Mouse (Mus musculus) CH12.LX (cell line): ENCODE measurements around the gene Msi2. TPM values are rescaled to one million over a fixed set of nuclear protein-coding genes. Genes with fewer than 3 reads are reported as not detected.
A peak's percentile ranks its signal among the peaks of the same experiment; 100 is the strongest.

ENCODE experiments used
- DNase-seq: peaks from one replicate; pipeline ENCODE4 v3.0.0-alpha.2; 2013; ENCODE audit errors: extremely low read depth
- H3K27ac ChIP-seq: 2 replicates; pipeline ENCODE4 v1.5.1; 2012; ENCODE audit warnings: low read depth, mild to moderate bottlenecking, control low read depth, moderate library complexity; ENCODE audit not compliant: insufficient read depth
- H3K27me3 ChIP-seq: replicated peaks from 2 replicates; pipeline ENCODE3; 2012; ENCODE audit warnings: inconsistent platforms
- H3K36me3 ChIP-seq, 2 experiments: replicated peaks in 1 of 2; 2 replicates each; pipeline versions ENCODE3 to v1.6.1; 2012; ENCODE audit warnings: inconsistent platforms in 1 of 2, low read length in 1 of 2, mild to moderate bottlenecking in 1 of 2, mixed read lengths in 1 of 2, moderate library complexity in 1 of 2; ENCODE audit not compliant: control insufficient read depth in 1 of 2, insufficient read depth in 1 of 2
- H3K4me1 ChIP-seq, 2 experiments: 2 replicates each; pipeline ENCODE4 v1.6.1; 2012; ENCODE audit warnings: inconsistent platforms in 1 of 2, moderate library complexity in 1 of 2; ENCODE audit not compliant: insufficient read depth in 2 of 2, control insufficient read depth in 1 of 2
- H3K4me2 ChIP-seq: 2 replicates; pipeline ENCODE4 v1.6.1; 2012; ENCODE audit warnings: low read depth, mild to moderate bottlenecking, control low read depth; ENCODE audit not compliant: poor library complexity, insufficient read depth, severe bottlenecking
- H3K4me3 ChIP-seq, 3 experiments: fragments of 150-350 bp in 1 of 3; sonication (generic) in 1 of 3; replicated peaks in 1 of 3; 2 replicates each; pipeline versions ENCODE3 to v1.5.1; 2011 to 2012; ENCODE audit warnings: low read depth in 2 of 3, low read length in 2 of 3, mild to moderate bottlenecking in 2 of 3, moderate library complexity in 2 of 3, control low read depth in 1 of 3, improper control_type of control experiment in 1 of 3, inconsistent platforms in 1 of 3, mixed read lengths in 1 of 3; ENCODE audit not compliant: poor library complexity in 1 of 3
- H3K79me2 ChIP-seq: replicated peaks from 2 replicates; pipeline ENCODE4 v1.6.1; 2012; ENCODE audit warnings: mild to moderate bottlenecking, moderate library complexity; ENCODE audit not compliant: control insufficient read depth, poor library complexity, insufficient read depth, severe bottlenecking; ENCODE audit errors: extremely low read depth
- H3K9ac ChIP-seq: 2 replicates; pipeline ENCODE4 v1.6.1; 2012; ENCODE audit warnings: low read depth, mild to moderate bottlenecking, control low read depth, moderate library complexity; ENCODE audit not compliant: insufficient read depth
- H3K9me3 ChIP-seq: replicated peaks from 2 replicates; pipeline ENCODE3; 2012; ENCODE audit warnings: low read length, inconsistent platforms, mixed read lengths
- CHD2 ChIP-seq: IDR thresholded peaks from 2 replicates; pipeline ENCODE4 v1.6.1; 2011; ENCODE audit warnings: low read length, improper control_type of control experiment
- E2F4 ChIP-seq: IDR thresholded peaks from 2 replicates; pipeline ENCODE4 v1.6.1; 2011; ENCODE audit warnings: low read depth, low read length, improper control_type of control experiment; ENCODE audit not compliant: insufficient replicate concordance
- ETS1 ChIP-seq: conservative IDR thresholded peaks from 2 replicates; pipeline ENCODE4 v1.6.1; 2012; ENCODE audit warnings: low read depth, mild to moderate bottlenecking, inconsistent platforms, low read length, improper control_type of control experiment, moderate library complexity
- GABPA ChIP-seq: IDR thresholded peaks from 2 replicates; pipeline ENCODE4 v1.6.1; 2012; ENCODE audit warnings: low read depth, low read length, improper control_type of control experiment, inconsistent platforms; ENCODE audit not compliant: insufficient replicate concordance
- HCFC1 ChIP-seq: IDR thresholded peaks from 2 replicates; pipeline ENCODE4 v1.6.1; 2012; ENCODE audit warnings: low read depth, mild to moderate bottlenecking, inconsistent platforms, low read length, improper control_type of control experiment
- IRF4 ChIP-seq: IDR thresholded peaks from 2 replicates; pipeline ENCODE4 v1.6.1; 2014; ENCODE audit warnings: low read depth, mild to moderate bottlenecking, inconsistent platforms, low read length, improper control_type of control experiment
- JUND ChIP-seq: conservative IDR thresholded peaks from 2 replicates; pipeline ENCODE4 v1.6.1; 2011; ENCODE audit warnings: low read depth, low read length, improper control_type of control experiment
- KAT2A ChIP-seq: IDR thresholded peaks from 2 replicates; pipeline ENCODE4 v1.6.1; 2012; ENCODE audit warnings: low read length, improper control_type of control experiment, inconsistent platforms; ENCODE audit not compliant: insufficient replicate concordance
- MAFK ChIP-seq: IDR thresholded peaks from 2 replicates; pipeline ENCODE4 v1.6.1; 2011; ENCODE audit warnings: low read length, improper control_type of control experiment; ENCODE audit not compliant: insufficient replicate concordance
- MAX ChIP-seq: IDR thresholded peaks from 2 replicates; pipeline ENCODE4 v1.6.1; 2011; ENCODE audit warnings: low read length, improper control_type of control experiment
- MXI1 ChIP-seq: IDR thresholded peaks from 2 replicates; pipeline ENCODE4 v1.6.1; 2011; ENCODE audit warnings: mild to moderate bottlenecking, low read depth, low read length, improper control_type of control experiment
- RCOR1 ChIP-seq: conservative IDR thresholded peaks from 2 replicates; pipeline ENCODE4 v1.6.1; 2012; ENCODE audit warnings: low read depth, mild to moderate bottlenecking, inconsistent platforms, low read length, improper control_type of control experiment
- SIN3A ChIP-seq: IDR thresholded peaks from 2 replicates; pipeline ENCODE4 v1.6.1; 2012; ENCODE audit warnings: low read length, improper control_type of control experiment, inconsistent platforms
- UBTF ChIP-seq: IDR thresholded peaks from 2 replicates; pipeline ENCODE4 v1.6.1; 2012; ENCODE audit warnings: low read depth, mild to moderate bottlenecking, inconsistent platforms, low read length, improper control_type of control experiment, moderate library complexity
- ZC3H11A ChIP-seq: IDR thresholded peaks from 2 replicates; pipeline ENCODE4 v1.6.1; 2012; ENCODE audit warnings: low read depth, mild to moderate bottlenecking, inconsistent platforms, low read length, improper control_type of control experiment
- ZKSCAN1 ChIP-seq: IDR thresholded peaks from 2 replicates; pipeline ENCODE4 v1.6.1; 2012; ENCODE audit warnings: low read depth, inconsistent platforms, low read length, improper control_type of control experiment, borderline replicate concordance
- ZMIZ1 ChIP-seq: IDR thresholded peaks from 2 replicates; pipeline ENCODE4 v1.6.1; 2012; ENCODE audit warnings: low read depth, mild to moderate bottlenecking, inconsistent platforms, low read length, improper control_type of control experiment
- ZNF384 ChIP-seq: IDR thresholded peaks from 2 replicates; pipeline ENCODE4 v1.6.1; 2012; ENCODE audit warnings: low read depth, low read length, improper control_type of control experiment, inconsistent platforms
- dilution Hi-C: fragments of 300-500 bp; cut with MboI; formaldehyde crosslinking; loops from 2 replicates; pipeline ENCODE4 v1.14.3; 2020; ENCODE audit warnings: low sequenced_read_pairs; ENCODE audit not compliant: extremely low pct_unique_long_range_greater_than_20kb, extremely low pct_ligation_motif_present
- in situ Hi-C: fragments of 300-500 bp; cut with MboI; formaldehyde crosslinking; loops from 3 replicates; pipeline ENCODE4 v1.14.3; 2019; ENCODE audit warnings: low sequenced_read_pairs, low pct_ligation_motif_present, low pct_unique_long_range_greater_than_20kb, mixed read lengths
- polyA plus RNA-seq: library from polyadenylated mRNA; unstranded; fragments of >175 nt; gene quantifications from 2 replicates; pipeline ENCODE4 v1.2.1, GENCODE M21; 2012; ENCODE audit warnings: low read depth; ENCODE audit not compliant: insufficient read length
- total RNA-seq, 2 experiments: library from RNA; depleted of rRNA; stranded (reverse); fragments of 300-350 nt in 1 of 2; fragments of >200 nt in 1 of 2; gene quantifications; 2 replicates each; pipeline ENCODE4 v1.2.3; 2012 to 2014

The Msi2 gene
- total and polyA plus RNA-seq, 3 experiments = 40.3 to 73.1 (median 52.6) TPM

GRCm38 (mm10) chr11:88558731-88559130 lies 159.6 kb downstream of the Msi2 start:
- in situ Hi-C loops = loop anchor here (5.0 to 10.0 kb wide), 3 partner anchors 34 to 264 kb away; no protein-coding TSS in a partner anchor
- dilution Hi-C loops = no loop called here
- Histone ChIP-seq H3K4me3 (no peak overlapping the region), H3K27ac (peak overlapping the region; percentile 74; the same call in 1 of the 2 replicates), H3K36me3 (peaks cover 9 to 36% of the 10 kb centered on the region in 2 experiments), H3K79me2 (no peaks in the 10 kb centered on the region; the same call in 1 of the 2 replicates), H3K4me2 (no peak overlapping the region), H3K4me1 (peaks cover 45 to 76% of the 10 kb centered on the region in 2 experiments), H3K9me3 (no peaks in the 10 kb centered on the region), H3K9ac (no peak overlapping the region), H3K27me3 (no peaks in the 10 kb centered on the region)
- no peak for TF ChIP-seq ZKSCAN1
- no peak for TF ChIP-seq IRF4
- TF ChIP-seq ZC3H11A = no peak
- DNase-seq = no peak

DNA sequence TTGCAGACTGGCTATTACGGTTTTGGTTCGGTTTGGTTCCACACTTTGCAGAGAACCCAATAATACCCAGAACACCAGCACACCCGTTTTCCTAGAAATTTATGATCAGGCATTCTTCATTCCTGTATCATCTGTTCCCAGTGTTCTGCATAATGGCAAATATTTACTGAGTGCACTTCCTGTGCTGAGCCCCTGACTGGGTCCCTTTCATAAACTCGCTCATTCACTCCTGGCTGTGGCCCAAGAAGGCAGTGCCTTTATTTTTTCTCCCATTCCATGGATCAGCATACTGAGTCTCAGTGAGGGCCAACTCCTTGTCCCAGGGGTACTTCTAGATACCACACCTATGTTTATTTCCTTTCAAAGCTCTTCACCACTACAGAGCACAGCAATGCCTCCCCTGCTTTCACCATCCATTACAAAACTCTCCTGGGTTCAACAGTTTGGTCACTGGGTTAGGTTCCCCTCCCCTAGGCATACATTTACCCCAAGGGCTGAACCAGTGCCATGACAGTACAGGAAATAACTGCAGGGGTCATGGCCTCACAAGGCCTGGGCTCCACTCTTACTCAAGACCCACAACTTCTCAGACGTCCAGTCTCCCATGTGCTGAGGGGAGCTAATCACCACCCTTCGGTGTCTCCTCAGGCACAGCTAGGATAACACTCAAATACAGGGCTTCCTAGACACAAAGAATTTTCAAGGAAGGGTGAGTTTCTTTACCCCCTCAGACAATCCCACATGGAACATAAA lies 160.3 kb downstream of the Msi2 start:
- Histone ChIP-seq H3K4me1 (peaks cover 45 to 83% of the 10 kb centered on the region in 2 experiments), H3K27me3 (no peaks in the 10 kb centered on the region), H3K79me2 (no peaks in the 10 kb centered on the region; the same call in 1 of the 2 replicates), H3K27ac (no peak overlapping the region), H3K9ac (no peak overlapping the region), H3K36me3 (peaks cover 9 to 32% of the 10 kb centered on the region in 2 experiments), H3K9me3 (no peaks in the 10 kb centered on the region), H3K4me3 (no peak overlapping the region), H3K4me2 (no peak overlapping the region)
- TF ChIP-seq UBTF (0 out of 2 replicates have a peak, but pooled peaks have one; percentile 26), RCOR1 (no peak)
- no peak for DNase-seq
- dilution Hi-C loops = no loop called here
- in situ Hi-C loops = loop anchor here (5.0 to 10.0 kb wide), 3 partner anchors 34 to 264 kb away; no protein-coding TSS in a partner anchor

DNA sequence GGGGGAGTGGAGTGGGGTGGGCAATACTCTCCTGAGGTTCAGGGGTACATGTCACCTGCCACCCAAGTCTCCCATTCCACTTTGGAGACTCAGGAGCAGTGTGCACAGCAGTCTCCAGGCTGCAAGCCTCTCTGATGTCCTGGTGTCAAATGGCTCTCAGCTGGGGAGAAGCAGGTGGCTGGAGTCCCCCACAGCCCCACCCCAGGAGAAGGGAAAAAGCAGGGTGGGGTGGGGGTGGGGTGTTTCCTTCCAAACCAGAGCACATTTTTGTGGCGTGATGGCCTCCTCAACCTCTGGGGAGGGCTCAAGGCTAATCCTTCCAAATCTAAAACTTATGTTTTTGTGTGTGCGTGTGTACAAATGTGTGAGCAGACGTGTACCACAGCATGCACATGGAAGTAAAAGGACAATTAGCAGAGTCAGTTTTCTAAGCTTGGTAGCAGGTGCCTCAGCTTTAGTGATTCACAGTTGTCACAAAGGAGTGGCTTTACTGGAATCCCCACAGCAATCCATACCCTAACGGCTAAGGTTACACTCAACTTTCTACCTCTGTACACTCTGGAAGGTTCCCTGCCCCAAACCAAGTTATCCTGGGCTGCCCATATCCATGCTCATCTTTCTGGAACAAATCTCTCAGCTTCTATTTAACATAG lies 161.1 kb downstream of the Msi2 start:
- dilution Hi-C loops = no loop called here
- H3K36me3 ChIP-seq = peaks cover 5 to 28% of the 10 kb centered on the region in 2 experiments
- H3K4me3 ChIP-seq = no peak overlapping the region
- H3K4me1 ChIP-seq = peaks cover 48 to 91% of the 10 kb centered on the region in 2 experiments
- no peak overlapping the region for H3K9ac ChIP-seq
- H3K27ac ChIP-seq = no peak overlapping the region
- TF ChIP-seq E2F4 = no peak
- no peak for TF ChIP-seq SIN3A
- no peak for TF ChIP-seq ZNF384
- no peak for TF ChIP-seq MAX
- no peak for TF ChIP-seq JUND
- no peak for TF ChIP-seq ZKSCAN1
- no peak for TF ChIP-seq RCOR1
- no peak for TF ChIP-seq MXI1
- TF ChIP-seq ETS1 = no peak
- TF ChIP-seq GABPA = no peak
- no peak for TF ChIP-seq ZMIZ1
- no peak for TF ChIP-seq MAFK
- TF ChIP-seq IRF4 = no peak
- TF ChIP-seq HCFC1 = no peak
- TF ChIP-seq KAT2A = no peak
- TF ChIP-seq CHD2 = no peak; the same call in 1 of the 2 replicates
- TF ChIP-seq UBTF = no peak
- in situ Hi-C loops = loop anchor here (5.0 to 10.0 kb wide), 3 partner anchors 35 to 265 kb away; no protein-coding TSS in a partner anchor
- H3K9me3 ChIP-seq = no peaks in the 10 kb centered on the region
- no peaks in the 10 kb centered on the region for H3K27me3 ChIP-seq
- no peak overlapping the region for H3K4me2 ChIP-seq
- no peak for DNase-seq
- H3K79me2 ChIP-seq = no peaks in the 10 kb centered on the region; the same call in 1 of the 2 replicates
